Mouse (Mus musculus) heart, embryonic 15.5 days (tissue): ENCODE measurements at regions not wholly inside any gene's neighbourhood (a gene's known extent, or its start where the extent isn't known, plus 50 kb on each side); places are given as distances from the start of the nearest gene placed in this dataset.

ENCODE experiments used
- ATAC-seq: fragments of 200-750 bp; cut with Nextera tagmentation; replicated peaks from 2 replicates; pipeline ENCODE4 v1.8.0; 2017; ENCODE audit warnings: low read depth, moderate TSS enrichment; ENCODE audit not compliant: insufficient number of reproducible peaks, insufficient read depth, low FRiP score
- H3K27ac ChIP-seq: fragments of 300-500 bp; sonication (generic); 2 replicates; pipeline ENCODE4 v1.5.1; 2015; ENCODE audit warnings: mild to moderate bottlenecking, inconsistent platforms
- H3K27me3 ChIP-seq: fragments of 300-500 bp; sonication (generic); 2 replicates; pipeline ENCODE4 v1.6.1; 2015; ENCODE audit warnings: inconsistent platforms
- H3K36me3 ChIP-seq: fragments of 300-500 bp; sonication (generic); 2 replicates; pipeline ENCODE4 v1.6.1; 2015; ENCODE audit warnings: mild to moderate bottlenecking, inconsistent platforms
- H3K4me1 ChIP-seq: fragments of 300-500 bp; sonication (generic); replicated peaks from 2 replicates; pipeline ENCODE4 v1.6.1; 2015; ENCODE audit warnings: inconsistent platforms
- H3K4me2 ChIP-seq: fragments of 300-500 bp; sonication (generic); 2 replicates; pipeline ENCODE4 v1.6.1; 2015; ENCODE audit warnings: inconsistent platforms, mild to moderate bottlenecking, moderate library complexity
- H3K4me3 ChIP-seq: fragments of 300-500 bp; sonication (generic); 2 replicates; pipeline ENCODE4 v1.5.1; 2015; ENCODE audit warnings: mild to moderate bottlenecking, inconsistent platforms
- H3K9ac ChIP-seq: fragments of 300-500 bp; sonication (generic); 2 replicates; pipeline ENCODE4 v1.6.1; 2015; ENCODE audit warnings: mild to moderate bottlenecking, inconsistent platforms
- H3K9me3 ChIP-seq: fragments of 300-500 bp; sonication (generic); replicated peaks from 2 replicates; pipeline ENCODE4 v1.6.1; 2016; ENCODE audit warnings: inconsistent platforms
- WGBS: fragments of 180-500 bp; shearing (Covaris S2); methylation state at CpG from one replicate; pipeline ENCODE4 v1.1.7; 2015; ENCODE audit warnings: mixed read lengths; 5-methylcytosine and 5-hydroxymethylcytosine counted together

DNA sequence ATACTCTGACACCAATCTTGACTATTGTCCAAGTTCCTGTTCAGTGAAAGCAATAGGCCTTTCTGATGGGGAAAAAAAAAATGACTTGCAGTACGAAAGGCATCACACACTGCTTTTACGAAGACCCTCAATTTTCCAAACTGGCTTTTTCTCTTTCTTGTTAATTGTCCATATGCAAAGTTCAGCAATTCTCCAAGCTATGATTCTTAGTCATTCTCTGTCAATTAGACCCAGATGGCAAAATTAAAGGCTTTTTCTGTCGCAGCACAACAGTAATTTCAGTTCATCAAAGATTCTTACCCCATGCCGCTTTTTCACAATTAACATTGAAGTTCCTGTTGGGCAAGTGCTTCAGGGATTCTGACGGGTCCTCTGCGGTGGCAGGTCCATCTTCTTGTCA lies 1343.2 kb upstream of the Slc10a2 start:
- Histone ChIP-seq H3K4me3 (no peak overlapping the region), H3K4me2 (no peak overlapping the region), H3K4me1 (no peaks in the 10 kb centered on the region), H3K36me3 (no peaks in the 10 kb centered on the region), H3K27ac (no peak overlapping the region), H3K9ac (no peak overlapping the region), H3K9me3 (no peaks in the 10 kb centered on the region), H3K27me3 (no peaks in the 10 kb centered on the region)
- 67% methylated on average over 6 of the region's 6 CpGs for WGBS
- ATAC-seq: no peak

DNA sequence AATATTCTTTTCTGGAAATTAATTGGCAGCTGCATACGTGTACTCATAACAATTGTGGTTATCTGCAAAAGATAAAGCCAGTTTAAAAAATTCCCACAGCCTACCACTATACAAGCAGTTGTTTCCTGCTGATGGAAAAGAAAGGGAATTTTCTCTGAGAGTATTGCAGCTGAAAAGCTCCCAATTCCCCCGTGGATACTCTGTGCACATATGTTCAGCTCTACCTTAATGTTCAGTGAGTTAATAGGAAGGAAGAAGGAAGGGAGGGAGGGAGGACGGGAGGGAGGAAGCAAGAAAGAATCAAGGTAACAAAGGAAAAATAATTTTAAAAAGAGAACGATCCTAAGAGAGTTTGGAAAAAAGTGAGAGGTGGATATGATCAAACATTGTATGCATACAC lies 1333.9 kb upstream of the Slc10a2 start:
- no peak for ATAC-seq
- 50% methylated on average over 4 of the region's 4 CpGs for WGBS
- Histone ChIP-seq H3K4me1 (no peaks in the 10 kb centered on the region), H3K9me3 (no peaks in the 10 kb centered on the region), H3K27me3 (no peaks in the 10 kb centered on the region), H3K27ac (no peak overlapping the region), H3K9ac (no peak overlapping the region), H3K36me3 (no peaks in the 10 kb centered on the region), H3K4me3 (no peak overlapping the region), H3K4me2 (no peak overlapping the region)
